Mouse (Mus musculus): ENCODE data around the gene Prokr1. TPM values are rescaled to one million over a fixed set of nuclear protein-coding genes. Genes with fewer than 3 reads are reported as not detected.
"Not testable (repeated sequence)": the region's sequence is repeated elsewhere in the genome, so short reads cannot be mapped to it uniquely, and the experiment has no call there.

Gene Prokr1
- 7.5 and 7.8 TPM in 2 replicates for polyA plus RNA-seq (2015; fragmentation: Nextera tagmentation; extraction: Ambion mirVana)

DNA sequence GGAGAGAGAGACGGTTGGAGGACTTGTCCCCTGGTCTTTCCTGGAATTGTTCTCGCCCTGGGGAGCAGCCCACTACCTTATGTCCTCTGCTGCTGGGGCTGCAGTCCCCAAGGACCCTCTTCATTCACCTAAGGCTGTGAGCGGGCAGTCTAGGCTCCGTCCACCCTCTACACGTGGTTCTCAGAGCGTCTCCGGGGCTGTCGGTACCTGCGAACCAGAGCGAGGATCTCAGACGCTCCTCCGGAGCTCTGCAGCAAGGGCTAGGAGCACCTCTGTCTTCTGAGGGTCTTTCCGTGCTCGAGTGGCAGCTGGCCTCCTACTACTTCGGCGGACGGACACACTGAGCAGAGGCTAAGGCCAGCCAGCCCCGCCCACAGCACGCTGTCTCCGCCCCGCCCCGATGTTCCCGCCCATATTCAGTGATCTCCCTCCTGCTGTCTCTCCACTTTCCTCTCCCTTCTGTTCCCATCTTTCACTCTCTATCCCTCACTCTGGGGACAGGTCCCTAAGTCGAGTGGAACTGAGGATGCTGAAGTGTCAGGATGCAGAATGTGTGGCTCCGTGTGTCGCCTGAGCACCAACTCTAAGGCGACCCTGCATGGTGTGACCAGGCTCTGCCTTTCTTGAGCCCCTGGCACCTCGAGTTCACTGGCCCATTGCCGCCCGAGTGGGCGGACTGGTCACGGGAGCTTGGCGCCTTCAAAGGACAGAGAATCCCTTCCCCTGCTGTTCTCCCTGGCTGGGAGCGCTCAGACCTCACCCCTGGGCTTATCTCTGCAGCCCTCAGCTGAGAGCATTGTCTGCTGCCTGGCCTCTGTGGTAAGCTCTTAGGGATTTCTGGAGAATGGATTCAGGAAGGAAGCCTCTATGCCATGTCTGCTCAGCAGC lies at the start of gene Prokr1:
Prokr1 (minus strand) TSS at position 350 of the 888 bp plus-strand sequence.
- Histone ChIP-seq H3K9ac (peak within 1 kb of the TSS; percentile 31; the same call in 1 of the 2 replicates), H3K9me3 (replicated peaks) (no peaks in the 10 kb centered on the region), H3K4me3 (replicated peaks) (peak within 1 kb of the TSS; percentile 54), H3K4me1 (peaks cover 19% of the 10 kb centered on the region), H3K27ac (replicated peaks) (no peak within 1 kb of the TSS), H3K36me3 (no peaks in the 10 kb centered on the region), H3K27me3 (peaks cover 10% of the 10 kb centered on the region), H3K4me2 (replicated peaks) (peak within 1 kb of the TSS; percentile 92)
- under 1% methylated on average over 34 of the region's 34 CpGs for WGBS
- peak; percentile 83 for ATAC-seq (ENCODE audit: insufficient number of reproducible peaks, low FRiP score, low TSS enrichment, low read depth)

DNA sequence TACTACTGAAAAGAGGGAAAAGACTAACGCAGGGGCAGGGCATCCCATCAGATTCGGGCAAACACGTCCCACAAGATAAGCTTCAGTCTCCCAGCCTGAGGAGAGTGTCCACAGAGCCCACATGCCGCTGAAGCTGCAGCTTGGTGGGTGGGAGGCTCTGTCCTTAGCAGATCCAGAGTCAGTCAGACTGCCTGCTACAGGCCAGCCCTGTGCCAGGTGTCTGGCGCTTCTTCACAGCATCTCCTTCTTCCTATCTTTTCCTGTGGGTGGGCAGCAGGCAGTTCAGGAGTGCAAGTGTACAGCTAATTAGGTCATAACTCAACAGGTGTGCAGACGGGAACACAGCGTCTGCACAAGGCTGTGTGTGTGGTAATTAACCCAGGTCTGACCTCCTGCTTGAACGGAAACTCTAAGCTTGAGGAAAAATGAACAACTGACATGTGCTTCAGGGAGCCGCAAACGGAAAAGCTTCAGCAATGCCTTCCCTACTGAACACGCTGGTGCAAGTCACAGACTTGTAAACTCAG lies 47.7 kb upstream of the Prokr1 start:
- no peak overlapping the region for H3K27ac ChIP-seq (replicated peaks)
- 0 out of 2 replicates have a peak, but pooled peaks cover 4% of the 10 kb centered on the region for H3K4me1 ChIP-seq
- no peak overlapping the region for H3K9ac ChIP-seq
- H3K27me3 ChIP-seq = no peaks in the 10 kb centered on the region
- no peak for ATAC-seq (ENCODE audit: insufficient number of reproducible peaks, low FRiP score, low TSS enrichment, low read depth)
- H3K4me3 ChIP-seq (replicated peaks) = no peak overlapping the region
- no peak overlapping the region for H3K4me2 ChIP-seq (replicated peaks)
- 50% methylated on average over 11 of the region's 11 CpGs for WGBS
- 0 out of 2 replicates have a peak, but pooled peaks cover 5% of the 10 kb centered on the region for H3K36me3 ChIP-seq
- H3K9me3 ChIP-seq (replicated peaks) = no peaks in the 10 kb centered on the region

DNA sequence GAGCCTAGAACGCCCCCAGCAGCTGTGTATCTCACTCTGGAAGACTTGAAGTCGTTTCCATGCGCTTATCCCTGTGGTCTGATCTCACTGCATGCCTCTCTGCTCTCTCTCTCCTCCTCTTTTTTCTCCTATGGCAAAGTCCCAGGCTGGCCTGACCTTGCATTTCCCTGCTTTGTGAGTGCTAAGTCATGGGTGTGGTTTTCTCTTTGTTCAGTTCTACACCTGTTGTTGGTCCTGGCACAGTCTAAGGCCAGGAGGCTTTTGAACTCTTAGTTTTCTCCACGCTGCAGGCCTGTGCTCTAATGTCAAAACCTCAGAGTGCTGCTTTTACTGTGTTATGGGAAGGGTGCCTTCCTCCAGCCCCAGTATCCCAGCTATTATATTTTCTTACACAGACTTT lies 41.6 kb upstream of the Prokr1 start:
- H3K36me3 ChIP-seq = no peaks in the 10 kb centered on the region
- H3K9me3 ChIP-seq (replicated peaks) = no peaks in the 10 kb centered on the region
- H3K4me2 ChIP-seq (replicated peaks) = no peak overlapping the region
- no peaks in the 10 kb centered on the region for H3K27me3 ChIP-seq
- no peak overlapping the region for H3K4me3 ChIP-seq (replicated peaks)
- no peak overlapping the region for H3K27ac ChIP-seq (replicated peaks)
- no peak overlapping the region for H3K9ac ChIP-seq
- ATAC-seq (ENCODE audit: insufficient number of reproducible peaks, low FRiP score, low TSS enrichment, low read depth) = no peak
- WGBS = 66% methylated on average over 4 of the region's 4 CpGs
- no peaks in the 10 kb centered on the region for H3K4me1 ChIP-seq

DNA sequence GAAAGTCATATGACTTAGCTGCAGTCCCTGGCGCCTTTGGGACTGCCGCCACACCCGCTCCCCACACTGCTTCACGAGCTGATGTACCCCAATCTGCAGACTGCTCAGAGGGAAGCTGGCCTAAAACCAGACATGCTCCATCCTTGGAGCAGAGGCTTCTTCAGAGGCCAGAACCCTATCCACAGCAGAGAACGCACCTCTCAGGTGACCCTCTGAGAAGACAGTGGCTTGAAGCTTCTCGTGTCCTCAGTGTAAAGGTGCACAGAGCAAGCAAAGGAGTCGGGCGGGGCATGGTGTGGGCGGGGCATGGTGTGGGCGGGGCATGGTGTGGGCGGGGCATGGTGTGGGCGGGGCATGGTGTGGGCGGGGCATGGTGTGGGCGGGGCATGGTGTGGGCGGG lies 38.4 kb upstream of the Prokr1 start:
- ATAC-seq (ENCODE audit: insufficient number of reproducible peaks, low FRiP score, low TSS enrichment, low read depth); H3K4me3 ChIP-seq (replicated peaks); H3K36me3 ChIP-seq; H3K4me2 ChIP-seq (replicated peaks); H3K27ac ChIP-seq (replicated peaks); H3K9ac ChIP-seq; H3K27me3 ChIP-seq; H3K9me3 ChIP-seq (replicated peaks); H3K4me1 ChIP-seq: not testable (repeated sequence)
- 75% methylated on average over 15 of the region's 15 CpGs for WGBS

DNA sequence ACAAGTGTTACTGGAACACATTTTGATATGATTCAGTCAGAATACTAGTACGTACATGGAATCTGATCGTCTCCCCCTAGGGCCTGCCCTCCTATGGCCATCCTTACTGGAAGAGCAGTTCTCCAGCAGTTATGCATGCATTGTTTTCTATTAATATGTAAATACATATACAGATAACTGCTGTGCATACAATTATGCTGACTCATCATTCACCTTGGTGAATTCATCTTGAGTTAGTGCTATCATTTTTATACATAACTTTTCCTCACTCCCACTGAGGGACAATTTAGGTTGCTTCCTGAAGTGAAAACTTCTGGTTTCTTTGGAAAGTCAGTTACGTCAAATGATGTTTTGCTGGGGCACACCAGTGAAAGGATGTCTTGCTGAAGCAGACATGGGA lies 32.6 kb upstream of the Prokr1 start:
- 91% methylated on average over 3 of the region's 3 CpGs for WGBS

DNA sequence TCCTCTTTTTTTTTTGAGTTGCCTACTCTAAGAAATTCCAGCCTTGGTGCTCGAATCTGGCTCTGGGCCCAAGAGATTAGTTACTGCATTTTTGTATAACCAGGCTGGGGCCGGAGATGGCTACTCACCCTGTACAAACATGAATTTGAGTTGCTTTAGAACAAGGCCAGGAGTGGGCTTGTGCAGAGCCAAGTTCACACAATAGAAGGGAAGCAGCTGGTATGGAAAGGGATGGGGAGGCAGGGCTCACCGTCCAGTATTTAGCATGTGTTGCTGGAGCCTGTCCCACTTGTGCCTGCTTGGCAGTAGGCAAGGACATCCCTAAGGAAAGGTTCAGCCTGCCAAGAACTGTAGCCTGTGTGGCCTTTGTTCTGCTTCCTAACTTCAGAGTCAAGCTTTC lies 30.7 kb upstream of the Prokr1 start:
- H3K4me3 ChIP-seq (replicated peaks) = no peak overlapping the region
- 44% methylated on average over 3 of the region's 3 CpGs for WGBS
- no peaks in the 10 kb centered on the region for H3K9me3 ChIP-seq (replicated peaks)
- H3K27ac ChIP-seq (replicated peaks) = peak overlapping the region; percentile 51; the same call in 1 of the 2 replicates
- ATAC-seq (ENCODE audit: insufficient number of reproducible peaks, low FRiP score, low TSS enrichment, low read depth) = 0 out of 2 replicates have a peak, but pooled peaks have one; percentile 43
- no peak overlapping the region for H3K9ac ChIP-seq
- peaks cover 5% of the 10 kb centered on the region for H3K4me1 ChIP-seq
- H3K4me2 ChIP-seq (replicated peaks) = no peak overlapping the region
- H3K36me3 ChIP-seq = no peaks in the 10 kb centered on the region
- no peaks in the 10 kb centered on the region for H3K27me3 ChIP-seq

More for the DNA sequence above, 32.6 kb upstream of the Prokr1 start:
- Histone ChIP-seq H3K9ac (no peak overlapping the region), H3K4me1 (peaks cover 5% of the 10 kb centered on the region), H3K27ac (replicated peaks) (no peak overlapping the region), H3K27me3 (no peaks in the 10 kb centered on the region), H3K4me2 (replicated peaks) (no peak overlapping the region), H3K4me3 (replicated peaks) (no peak overlapping the region), H3K36me3 (no peaks in the 10 kb centered on the region), H3K9me3 (replicated peaks) (no peaks in the 10 kb centered on the region)
- ATAC-seq (ENCODE audit: insufficient number of reproducible peaks, low FRiP score, low TSS enrichment, low read depth) = no peak

DNA sequence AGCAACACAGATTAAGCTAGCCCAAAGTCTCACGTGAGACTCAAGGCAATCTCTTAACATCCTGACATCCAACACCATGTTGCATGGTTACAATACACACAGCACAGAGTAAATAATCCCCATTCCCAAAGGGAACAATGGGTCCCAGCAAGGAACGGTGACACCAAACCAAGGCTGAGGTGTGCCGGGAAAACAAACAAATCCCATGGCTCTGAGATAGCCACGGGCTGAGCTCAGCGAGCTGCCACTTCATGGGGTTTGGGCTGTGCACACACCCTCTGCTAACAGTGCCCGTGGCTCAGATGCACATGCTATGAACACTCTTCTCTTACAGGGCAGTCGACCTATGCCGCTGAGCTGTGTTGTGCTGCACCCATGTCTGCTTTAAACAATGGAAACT lies 27.5 kb upstream of the Prokr1 start:
- Histone ChIP-seq H3K27ac (replicated peaks) (no peak overlapping the region), H3K4me1 (peaks cover 5% of the 10 kb centered on the region), H3K4me3 (replicated peaks) (no peak overlapping the region), H3K9me3 (replicated peaks) (no peaks in the 10 kb centered on the region), H3K36me3 (no peaks in the 10 kb centered on the region), H3K9ac (no peak overlapping the region), H3K4me2 (replicated peaks) (no peak overlapping the region), H3K27me3 (no peaks in the 10 kb centered on the region)
- WGBS = 72% methylated on average over 8 of the region's 8 CpGs
- no peak for ATAC-seq (ENCODE audit: insufficient number of reproducible peaks, low FRiP score, low TSS enrichment, low read depth)

DNA sequence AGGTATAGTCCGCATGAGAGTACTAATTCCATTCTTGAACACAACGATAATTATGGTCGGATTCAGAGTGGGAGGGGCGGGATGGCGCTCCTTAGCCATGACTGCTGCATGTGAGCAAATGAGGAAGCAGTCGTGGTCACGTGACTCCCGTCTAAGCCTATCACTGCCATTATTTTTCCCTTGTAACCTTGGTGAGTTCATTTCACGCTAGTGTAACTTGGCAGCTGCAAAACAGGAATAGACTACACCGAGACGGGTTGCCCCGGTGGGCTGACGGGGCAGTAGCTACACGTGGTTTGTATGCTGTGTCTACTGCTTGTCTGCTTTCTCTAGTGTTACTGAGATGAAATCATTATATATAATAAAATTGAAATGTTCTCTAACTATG lies 25.1 kb upstream of the Prokr1 start:
- ATAC-seq (ENCODE audit: insufficient number of reproducible peaks, low FRiP score, low TSS enrichment, low read depth) = no peak
- H3K9ac ChIP-seq = no peak overlapping the region
- WGBS = 80% methylated on average over 14 of the region's 14 CpGs
- H3K27me3 ChIP-seq = no peaks in the 10 kb centered on the region
- no peaks in the 10 kb centered on the region for H3K36me3 ChIP-seq
- H3K9me3 ChIP-seq (replicated peaks) = no peaks in the 10 kb centered on the region
- no peaks in the 10 kb centered on the region for H3K4me1 ChIP-seq
- H3K4me2 ChIP-seq (replicated peaks) = no peak overlapping the region
- no peak overlapping the region for H3K4me3 ChIP-seq (replicated peaks)
- H3K27ac ChIP-seq (replicated peaks) = no peak overlapping the region

DNA sequence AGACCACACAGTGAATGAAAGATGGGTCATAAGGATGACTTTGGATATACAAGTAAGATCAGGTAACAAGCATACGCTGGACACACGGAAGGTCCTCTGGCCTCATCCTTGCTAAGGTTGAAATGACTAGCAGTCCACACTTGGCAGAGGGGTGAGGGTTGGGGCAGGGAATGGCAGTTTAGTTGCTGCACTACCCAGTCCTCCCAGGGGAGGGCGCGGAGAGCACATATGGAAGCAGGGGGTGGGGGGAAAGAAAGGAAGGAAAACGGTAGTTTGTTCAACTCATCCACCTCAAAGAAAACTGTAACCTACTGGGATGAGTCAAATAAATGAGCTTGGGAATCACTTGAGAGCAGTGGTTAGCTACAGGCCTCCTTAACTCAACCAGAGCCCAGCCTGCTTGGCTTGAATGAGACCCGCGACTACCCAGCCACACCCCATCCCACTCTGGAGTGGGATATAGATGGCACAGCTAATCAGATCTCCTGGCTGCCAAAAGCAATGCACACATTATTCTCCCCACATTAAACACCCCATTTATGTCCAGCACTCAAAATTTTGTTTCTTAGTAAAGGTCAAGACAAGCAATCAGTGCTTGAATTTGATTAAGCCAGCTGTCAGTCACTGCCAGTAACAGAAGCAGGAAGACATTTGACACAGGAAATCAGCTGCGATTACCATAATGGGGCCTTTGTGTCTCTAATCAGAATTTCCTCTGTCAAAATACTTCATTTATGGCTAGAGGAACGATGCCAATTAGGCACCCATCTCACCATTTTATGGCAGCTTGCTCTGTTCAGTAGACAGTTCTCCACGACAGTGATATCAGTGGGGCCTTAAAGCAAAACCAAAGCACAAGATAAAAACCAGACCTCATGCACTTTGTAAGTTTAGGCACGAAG lies 24.5 kb upstream of the Prokr1 start:
- Histone ChIP-seq H3K27ac (replicated peaks) (no peak overlapping the region), H3K4me2 (replicated peaks) (no peak overlapping the region), H3K36me3 (no peaks in the 10 kb centered on the region), H3K9me3 (replicated peaks) (no peaks in the 10 kb centered on the region), H3K27me3 (no peaks in the 10 kb centered on the region), H3K9ac (no peak overlapping the region), H3K4me1 (no peaks in the 10 kb centered on the region), H3K4me3 (replicated peaks) (no peak overlapping the region)
- 47% methylated on average over 11 of the region's 11 CpGs for WGBS
- no peak for ATAC-seq (ENCODE audit: insufficient number of reproducible peaks, low FRiP score, low TSS enrichment, low read depth)

DNA sequence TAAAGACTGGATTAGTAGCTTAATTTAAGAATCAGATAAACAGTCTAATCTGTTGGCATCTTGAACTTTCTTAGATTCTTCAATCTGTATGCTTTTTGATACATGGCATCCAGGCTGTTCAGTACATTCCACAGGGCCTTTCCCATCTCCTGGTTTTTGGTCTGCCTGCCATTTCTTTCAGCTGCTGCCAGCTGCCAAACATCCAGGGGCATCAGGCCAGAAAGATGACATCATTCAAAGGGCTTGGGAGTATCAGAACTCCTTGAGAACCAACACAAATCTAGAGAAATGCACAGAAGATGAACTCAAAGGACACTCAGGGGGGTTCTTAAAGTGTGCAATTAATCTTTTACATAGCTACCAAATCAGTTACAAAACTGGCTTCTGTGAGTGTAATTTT lies 9.3 kb upstream of the Prokr1 start:
- Histone ChIP-seq H3K27ac (replicated peaks) (no peak overlapping the region), H3K27me3 (no peaks in the 10 kb centered on the region), H3K4me3 (replicated peaks) (no peak overlapping the region), H3K4me2 (replicated peaks) (no peak overlapping the region), H3K36me3 (no peaks in the 10 kb centered on the region), H3K9me3 (replicated peaks) (no peaks in the 10 kb centered on the region), H3K4me1 (0 out of 2 replicates have a peak, but pooled peaks cover 3% of the 10 kb centered on the region), H3K9ac (no peak overlapping the region)
- ATAC-seq (ENCODE audit: insufficient number of reproducible peaks, low FRiP score, low TSS enrichment, low read depth) = no peak
